Mouse (Mus musculus) kidney, postnatal 0 days (tissue): ENCODE results near the gene Dalrd3. TPM values are rescaled to one million over a fixed set of nuclear protein-coding genes. Genes with fewer than 3 reads are reported as not detected.
"Not testable (repeated sequence)": the region's sequence is repeated elsewhere in the genome, so short reads cannot be mapped to it uniquely, and the experiment has no call there.

ENCODE experiments used
- ATAC-seq: fragments of 200-750 bp; cut with Nextera tagmentation; replicated peaks from 2 replicates; pipeline ENCODE4 v1.8.0; 2017; ENCODE audit warnings: low read depth, moderate number of reproducible peaks, moderate TSS enrichment, moderate library complexity; ENCODE audit not compliant: low FRiP score
- DNase-seq: peaks from one replicate; pipeline ENCODE4 v3.0.0-alpha.2; 2016; ENCODE audit warnings: low spot score
- H3K27ac ChIP-seq: fragments of 300-500 bp; sonication (generic); 2 replicates; pipeline ENCODE4 v1.5.1; 2014; ENCODE audit warnings: mild to moderate bottlenecking
- H3K27me3 ChIP-seq: fragments of 300-500 bp; sonication (generic); 2 replicates; pipeline ENCODE4 v1.6.1; 2014; ENCODE audit warnings: low read length, mixed read lengths; ENCODE audit not compliant: insufficient read depth
- H3K36me3 ChIP-seq: fragments of 300-500 bp; sonication (generic); 2 replicates; pipeline ENCODE4 v1.6.1; 2014; ENCODE audit warnings: low read length, mixed read lengths; ENCODE audit not compliant: insufficient read depth
- H3K4me1 ChIP-seq: fragments of 300-500 bp; sonication (generic); replicated peaks from 2 replicates; pipeline ENCODE4 v1.6.1; 2014; ENCODE audit warnings: antibody characterized with exemption, low read length, mixed read lengths; ENCODE audit not compliant: insufficient read depth
- H3K4me2 ChIP-seq: fragments of 300-500 bp; sonication (generic); 2 replicates; pipeline ENCODE4 v1.6.1; 2014; ENCODE audit warnings: mild to moderate bottlenecking, low read length, moderate library complexity, mixed read lengths
- H3K4me3 ChIP-seq: fragments of 300-500 bp; sonication (generic); replicated peaks from 2 replicates; pipeline ENCODE4 v1.5.1; 2014; ENCODE audit warnings: low read depth, low read length
- H3K9ac ChIP-seq: fragments of 300-500 bp; sonication (generic); 2 replicates; pipeline ENCODE4 v1.6.1; 2014; ENCODE audit warnings: low read depth, low read length
- H3K9me3 ChIP-seq: fragments of 300-500 bp; sonication (generic); replicated peaks from 2 replicates; pipeline ENCODE4 v1.6.1; 2016; ENCODE audit warnings: low read length, inconsistent platforms, mixed read lengths
- CTCF ChIP-seq: IDR thresholded peaks from 2 replicates; pipeline ENCODE4 v1.5.1; 2016; ENCODE audit warnings: antibody characterized with exemption, low read depth, mild to moderate bottlenecking, moderate library complexity
- WGBS: fragments of 180-500 bp; shearing (Covaris S2); extraction: QIAGEN DNeasy Blood & Tissue Kit; methylation state at CpG from one replicate; pipeline ENCODE4 v1.1.7; 2014; 5-methylcytosine and 5-hydroxymethylcytosine counted together
- polyA plus RNA-seq: library from polyadenylated mRNA; unstranded; fragments of >200 nt; fragmentation: Nextera tagmentation; extraction: Ambion mirVana; gene quantifications from 2 replicates; pipeline ENCODE4 v1.2.1, GENCODE M21; 2015

Gene Dalrd3
- polyA plus RNA-seq, 1 experiment from 2014 or later = 102 TPM

- ATAC-seq (no peak), DNase-seq (no peak)
- Histone ChIP-seq H3K27me3 (no peaks in the 10 kb centered on the region), H3K36me3 (no peaks in the 10 kb centered on the region), H3K27ac (no peak overlapping the region), H3K4me1 (peaks cover 10% of the 10 kb centered on the region; the same call in 1 of the 2 replicates), H3K4me2 (no peak overlapping the region), H3K9ac (no peak overlapping the region), H3K9me3 (no peaks in the 10 kb centered on the region), H3K4me3 (no peak overlapping the region)
- 82% methylated on average over 3 of the region's 3 CpGs for WGBS
- TF ChIP-seq CTCF = no peak
These were observed 24.7 kb downstream of the Dalrd3 start for GRCm38 (mm10) chr9:108594354-108594753.

GRCm38 (mm10) chr9:108596998-108597764 lies 27.5 kb downstream of the Dalrd3 start, which contains the start of gene P4htm:
P4htm (minus strand) TSS chr9:108597667.
- Histone ChIP-seq H3K4me2 (peak within 1 kb of the TSS; percentile 62), H3K27ac (no peak within 1 kb of the TSS), H3K9ac (peak within 1 kb of the TSS; percentile 65), H3K9me3 (no peaks in the 10 kb centered on the region), H3K36me3 (no peaks in the 10 kb centered on the region), H3K4me3 (peak within 1 kb of the TSS; percentile 61), H3K4me1 (peaks cover 10% of the 10 kb centered on the region; the same call in 1 of the 2 replicates), H3K27me3 (no peaks in the 10 kb centered on the region)
- TF ChIP-seq CTCF = peak; percentile 4; the same call in 1 of the 2 replicates
- ATAC-seq (peak; percentile 78), DNase-seq (peak; percentile 72)
- WGBS = 3% methylated on average over 69 of the region's 69 CpGs

GRCm38 (mm10) chr9:108599021-108599566 lies 29.4 kb downstream of the Dalrd3 start:
- Histone ChIP-seq H3K4me3 (no peak overlapping the region), H3K9me3 (no peaks in the 10 kb centered on the region), H3K36me3 (peaks cover 12% of the 10 kb centered on the region; the same call in 1 of the 2 replicates), H3K9ac (no peak overlapping the region), H3K4me2 (no peak overlapping the region), H3K27me3 (no peaks in the 10 kb centered on the region), H3K4me1 (peaks cover 10% of the 10 kb centered on the region; the same call in 1 of the 2 replicates), H3K27ac (no peak overlapping the region)
- 76% methylated on average over 4 of the region's 4 CpGs for WGBS
- ATAC-seq (no peak), DNase-seq (no peak)
- TF ChIP-seq CTCF = no peak

GRCm38 (mm10) chr9:108600011-108600410 lies 30.3 kb downstream of the Dalrd3 start:
- DNase-seq (no peak), ATAC-seq (no peak)
- Histone ChIP-seq H3K9me3 (no peaks in the 10 kb centered on the region), H3K36me3 (peaks cover 16% of the 10 kb centered on the region; the same call in 1 of the 2 replicates), H3K4me1 (peaks cover 10% of the 10 kb centered on the region; the same call in 1 of the 2 replicates), H3K4me2 (no peak overlapping the region), H3K27ac (no peak overlapping the region), H3K27me3 (no peaks in the 10 kb centered on the region), H3K9ac (no peak overlapping the region), H3K4me3 (no peak overlapping the region)
- WGBS = 34% methylated on average over 2 of the region's 2 CpGs
- TF ChIP-seq CTCF = no peak

GRCm38 (mm10) chr9:108601986-108602385 lies 32.3 kb downstream of the Dalrd3 start:
- ATAC-seq (no peak), DNase-seq (no peak)
- H3K27me3 ChIP-seq = no peaks in the 10 kb centered on the region
- no peak overlapping the region for H3K4me3 ChIP-seq
- H3K4me1 ChIP-seq = 0 out of 2 replicates have a peak, but pooled peaks cover 4% of the 10 kb centered on the region
- no peak overlapping the region for H3K4me2 ChIP-seq
- peaks cover 22% of the 10 kb centered on the region for H3K36me3 ChIP-seq
- 75% methylated on average over 4 of the region's 4 CpGs for WGBS
- no peak overlapping the region for H3K27ac ChIP-seq
- H3K9me3 ChIP-seq = no peaks in the 10 kb centered on the region
- TF ChIP-seq CTCF = no peak
- H3K9ac ChIP-seq = no peak overlapping the region

GRCm38 (mm10) chr9:108607929-108608328 lies 38.2 kb downstream of the Dalrd3 start:
- not testable (repeated sequence) for H3K9ac ChIP-seq, H3K27me3 ChIP-seq, H3K9me3 ChIP-seq, H3K4me3 ChIP-seq, H3K27ac ChIP-seq, DNase-seq, H3K4me2 ChIP-seq, ATAC-seq, H3K4me1 ChIP-seq
- peaks cover 58% of the 10 kb centered on the region for H3K36me3 ChIP-seq
- 85% methylated on average over 5 of the region's 5 CpGs for WGBS
